Mouse (Mus musculus): ENCODE data around the gene Sh3bp5.
A peak's percentile ranks its signal among the peaks of the same experiment; 100 is the strongest.
"Not testable (repeated sequence)": the region's sequence is repeated elsewhere in the genome, so short reads cannot be mapped to it uniquely, and the experiment has no call there.

Gene Sh3bp5

GRCm38 (mm10) chr14:31435930-31436693 lies at the start of gene Sh3bp5:
Gene Sh3bp5 (minus strand): TSS chr14:31436078.
- peak; percentile 92 for DNase-seq (ENCODE audit: low read depth, low spot score)

- no peak for DNase-seq (ENCODE audit: low read depth, low spot score)
These were observed 46.5 kb upstream of the Sh3bp5 start for GRCm38 (mm10) chr14:31482417-31482816.

- DNase-seq (ENCODE audit: low read depth, low spot score), result no peak
These were observed 37.4 kb upstream of the Sh3bp5 start for GRCm38 (mm10) chr14:31473297-31473696.

- DNase-seq (ENCODE audit: low read depth, low spot score), result peak; percentile 80
These were observed 36.7 kb upstream of the Sh3bp5 start for GRCm38 (mm10) chr14:31472451-31473061.

- DNase-seq (ENCODE audit: low read depth, low spot score), result no peak
These were observed 33.8 kb upstream of the Sh3bp5 start for GRCm38 (mm10) chr14:31469711-31470110.

- DNase-seq (ENCODE audit: low read depth, low spot score), result peak; percentile 53
These were observed 28.3 kb upstream of the Sh3bp5 start for GRCm38 (mm10) chr14:31464176-31464575.

- peak; percentile 16 for DNase-seq (ENCODE audit: low read depth, low spot score)
These were observed 27.0 kb upstream of the Sh3bp5 start for GRCm38 (mm10) chr14:31462886-31463285.

- DNase-seq (ENCODE audit: low read depth, low spot score), result not testable (repeated sequence)
These were observed 26.3 kb upstream of the Sh3bp5 start for GRCm38 (mm10) chr14:31462226-31462625.

GRCm38 (mm10) chr14:31458006-31458405 lies 22.1 kb upstream of the Sh3bp5 start:
- DNase-seq (ENCODE audit: low read depth, low spot score), result peak; percentile 45

GRCm38 (mm10) chr14:31456064-31456721 lies 20.3 kb upstream of the Sh3bp5 start:
- no peak for DNase-seq (ENCODE audit: low read depth, low spot score)

GRCm38 (mm10) chr14:31454849-31455566 lies 19.1 kb upstream of the Sh3bp5 start:
- DNase-seq (ENCODE audit: low read depth, low spot score), result no peak

- DNase-seq (ENCODE audit: low read depth, low spot score), result not testable (repeated sequence)
These were observed 18.1 kb upstream of the Sh3bp5 start for GRCm38 (mm10) chr14:31453946-31454345.

- no peak for DNase-seq (ENCODE audit: low read depth, low spot score)
These were observed 13.1 kb upstream of the Sh3bp5 start for GRCm38 (mm10) chr14:31448994-31449393.

- no peak for DNase-seq (ENCODE audit: low read depth, low spot score)
These were observed 7.7 kb upstream of the Sh3bp5 start for GRCm38 (mm10) chr14:31443616-31444015.

GRCm38 (mm10) chr14:31440725-31441124 lies 4.8 kb upstream of the Sh3bp5 start:
- no peak for DNase-seq (ENCODE audit: low read depth, low spot score)

- no peak for DNase-seq (ENCODE audit: low read depth, low spot score)
These were observed 4.4 kb upstream of the Sh3bp5 start for GRCm38 (mm10) chr14:31440230-31440629.

GRCm38 (mm10) chr14:31439279-31439678 lies 3.4 kb upstream of the Sh3bp5 start:
- DNase-seq (ENCODE audit: low read depth, low spot score), result no peak

- DNase-seq (ENCODE audit: low read depth, low spot score), result no peak
These were observed 2.1 kb upstream of the Sh3bp5 start for GRCm38 (mm10) chr14:31437826-31438529.

GRCm38 (mm10) chr14:31435018-31435915 lies 611 bp downstream of the Sh3bp5 start:
- DNase-seq (ENCODE audit: low read depth, low spot score), result peak; percentile 72

- DNase-seq (ENCODE audit: low read depth, low spot score), result peak; percentile 18
These were observed 1.5 kb downstream of the Sh3bp5 start for GRCm38 (mm10) chr14:31434426-31434825.

Measured in mesoderm, embryonic 11.5 days (tissue).